Mouse (Mus musculus): Measurements from ENCODE around the gene Gm13212. TPM values are rescaled to one million over a fixed set of nuclear protein-coding genes. Genes with fewer than 3 reads are reported as not detected.
"Not testable (repeated sequence)": the region's sequence is repeated elsewhere in the genome, so short reads cannot be mapped to it uniquely, and the experiment has no call there.

Gm13212 gene
- polyA plus RNA-seq, 1 experiment from 2014 or later: 0.65 TPM

- whole genome bisulfite sequencing: 30% methylated on average over 70 of the region's 83 CpGs
- not testable (repeated sequence) for H3K4me2 ChIP-seq (replicated peaks; ENCODE audit: low read depth); H3K27me3 ChIP-seq (ENCODE audit: control insufficient read depth, insufficient read depth, low read length); ATAC-seq (ENCODE audit: low FRiP score, low TSS enrichment); H3K4me3 ChIP-seq (ENCODE audit: low read depth, low read length); H3K36me3 ChIP-seq (ENCODE audit: control insufficient read depth, insufficient read depth, low read length); H3K9me3 ChIP-seq (ENCODE audit: control insufficient read depth, low read length); DNase-seq (ENCODE audit: low spot score); H3K27ac ChIP-seq (replicated peaks); H3K4me1 ChIP-seq (replicated peaks; ENCODE audit: control insufficient read depth, insufficient read depth); H3K9ac ChIP-seq (ENCODE audit: low read length)
These were observed 55.6 kb downstream of the Gm13212 start for GRCm38 (mm10) chr4:145640416-145641185.

GRCm38 (mm10) chr4:145670385-145670784 is 85.4 kb downstream of the Gm13212 start, which contains the start of gene Zfp980:
Zfp980 (plus strand) TSS chr4:145670685.
- not testable (repeated sequence) for H3K4me2 ChIP-seq (replicated peaks; ENCODE audit: low read depth); H3K27me3 ChIP-seq (ENCODE audit: control insufficient read depth, insufficient read depth, low read length); H3K9me3 ChIP-seq (ENCODE audit: control insufficient read depth, low read length); H3K4me1 ChIP-seq (replicated peaks; ENCODE audit: control insufficient read depth, insufficient read depth); H3K36me3 ChIP-seq (ENCODE audit: control insufficient read depth, insufficient read depth, low read length); H3K4me3 ChIP-seq (ENCODE audit: low read depth, low read length); DNase-seq (ENCODE audit: low spot score); H3K9ac ChIP-seq (ENCODE audit: low read length); ATAC-seq (ENCODE audit: low FRiP score, low TSS enrichment); H3K27ac ChIP-seq (replicated peaks)
- 80% methylated on average over 3 of the region's 3 CpGs for WGBS

- H3K4me1 ChIP-seq (replicated peaks; ENCODE audit: control insufficient read depth, insufficient read depth); H3K4me2 ChIP-seq (replicated peaks; ENCODE audit: low read depth); H3K4me3 ChIP-seq (ENCODE audit: low read depth, low read length); DNase-seq (ENCODE audit: low spot score); ATAC-seq (ENCODE audit: low FRiP score, low TSS enrichment); H3K27ac ChIP-seq (replicated peaks); H3K9me3 ChIP-seq (ENCODE audit: control insufficient read depth, low read length); H3K9ac ChIP-seq (ENCODE audit: low read length); H3K36me3 ChIP-seq (ENCODE audit: control insufficient read depth, insufficient read depth, low read length); H3K27me3 ChIP-seq (ENCODE audit: control insufficient read depth, insufficient read depth, low read length): not testable (repeated sequence)
- WGBS: 61% methylated on average over 2 of the region's 2 CpGs
These were observed 89.4 kb downstream of the Gm13212 start for GRCm38 (mm10) chr4:145674286-145674780.

Other genes starting within 250 kb of the Gm13212 start
- not detected in 2 replicates for gene Zfp990, start 74.4 kb upstream of the Gm13212 start, polyA plus RNA-seq (2015; fragmentation: Nextera tagmentation; extraction: Ambion mirVana)
- gene Zfp980, start 85.5 kb downstream of the Gm13212 start, polyA plus RNA-seq (2015; fragmentation: Nextera tagmentation; extraction: Ambion mirVana): not detected in 2 replicates